Mouse (Mus musculus) bone marrow, adult 2 months (tissue): Measurements from ENCODE around the gene Arhgap15.

ENCODE experiments used
- CTCF ChIP-seq: fragments of 200-500 bp; IDR thresholded peaks from 2 replicates; pipeline ENCODE4 v1.5.1; 2011; ENCODE audit warnings: low read length, control low read depth; ENCODE audit not compliant: control insufficient read depth, insufficient read depth
- POLR2A ChIP-seq: fragments of 200-500 bp; IDR thresholded peaks from 2 replicates; pipeline ENCODE4 v1.6.1; 2011; ENCODE audit warnings: low read depth, mild to moderate bottlenecking, control low read depth, low read length, borderline replicate concordance; ENCODE audit not compliant: control insufficient read depth

DNA sequence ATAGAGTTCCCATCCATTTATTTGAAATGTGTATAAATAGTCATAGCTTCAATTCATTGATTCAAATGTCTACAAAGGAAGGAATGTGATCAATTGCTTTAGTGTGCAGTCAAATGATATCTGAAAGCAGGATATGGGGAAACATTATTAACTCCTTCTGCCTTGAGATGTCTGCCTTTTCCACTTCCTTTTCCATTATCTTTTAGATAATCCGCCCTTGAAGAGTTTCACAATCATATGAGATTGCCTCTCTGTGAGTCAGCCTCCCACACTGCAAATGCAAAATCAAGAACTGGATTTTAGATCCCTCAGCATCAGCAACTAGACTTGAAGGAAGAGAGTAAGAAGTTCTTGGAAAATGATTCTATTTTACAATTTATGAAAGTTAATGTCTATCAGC is 276.1 kb downstream of the Arhgap15 start:
- TF ChIP-seq CTCF: no peak
- no peak for TF ChIP-seq POLR2A
